Mouse (Mus musculus) small intestine, adult 2 months (tissue): ENCODE measurements around the gene Hs3st5.

ENCODE experiments used
- CTCF ChIP-seq: fragments of 200-500 bp; IDR thresholded peaks from 2 replicates; pipeline ENCODE4 v1.5.1; 2012; ENCODE audit warnings: low read depth, mild to moderate bottlenecking, control low read depth, inconsistent platforms, low read length, moderate library complexity, mixed read lengths; ENCODE audit not compliant: insufficient replicate concordance, insufficient read length; ENCODE audit errors: extremely low read depth
- POLR2A ChIP-seq: fragments of 200-500 bp; IDR thresholded peaks from 2 replicates; pipeline ENCODE4 v1.6.1; 2012; ENCODE audit warnings: low read depth, mild to moderate bottlenecking, control low read depth, inconsistent platforms, low read length, moderate library complexity

DNA sequence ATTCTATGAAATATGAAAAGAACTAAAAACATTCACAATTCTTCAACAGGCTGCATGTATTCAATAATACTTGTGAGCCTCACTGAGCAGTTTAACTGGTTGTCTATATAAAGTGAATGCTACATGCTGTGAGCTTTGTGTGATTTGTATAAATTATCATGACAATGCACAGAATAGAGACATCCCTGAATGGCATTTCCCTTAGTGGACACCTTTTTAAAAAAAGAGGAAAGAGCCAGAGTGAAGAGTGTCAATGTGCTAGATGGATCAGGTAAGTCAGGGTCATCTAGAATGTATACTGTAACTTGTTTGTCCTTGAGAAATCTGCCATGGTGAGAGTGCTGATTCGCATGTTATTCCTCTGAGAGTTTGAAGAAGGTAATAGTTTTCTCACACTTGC, 116.4 kb downstream of the Hs3st5 start:
- TF ChIP-seq CTCF = no peak
- TF ChIP-seq POLR2A = no peak
